Mouse (Mus musculus): ENCODE data around the gene Elmo1. TPM values are rescaled to one million over a fixed set of nuclear protein-coding genes. Genes with fewer than 3 reads are reported as not detected.

Elmo1 gene
- polyA plus RNA-seq, 1 experiment from 2014 or later, result 38.3 TPM

- no peaks in the 10 kb centered on the region for H3K27me3 ChIP-seq (replicated peaks)
- H3K36me3 ChIP-seq (replicated peaks), result no peaks in the 10 kb centered on the region
- no peaks in the 10 kb centered on the region for H3K9me3 ChIP-seq
- ATAC-seq (replicated peaks), result peak; percentile 87
- peak overlapping the region; percentile 71 for H3K4me2 ChIP-seq
- H3K9ac ChIP-seq, result peak overlapping the region; percentile 68
- WGBS, result 9% methylated on average over 10 of the region's 10 CpGs
- H3K27ac ChIP-seq, result peak overlapping the region; percentile 73
- H3K4me1 ChIP-seq, result peaks cover 36% of the 10 kb centered on the region
- H3K4me3 ChIP-seq, result peak overlapping the region; percentile 46
Measured at GRCm38 (mm10) chr13:20472301-20472831, 382.0 kb downstream of the Elmo1 start.

- WGBS, result 18% methylated on average over 15 of the region's 15 CpGs
- Histone ChIP-seq H3K27me3 (replicated peaks) (no peaks in the 10 kb centered on the region), H3K4me3 (peak overlapping the region; percentile 46), H3K9ac (peak overlapping the region; percentile 68), H3K36me3 (replicated peaks) (no peaks in the 10 kb centered on the region), H3K4me1 (peaks cover 36% of the 10 kb centered on the region), H3K4me2 (peak overlapping the region; percentile 71), H3K27ac (peak overlapping the region; percentile 73), H3K9me3 (no peaks in the 10 kb centered on the region)
- peak; percentile 91 for ATAC-seq (replicated peaks)
Measured at GRCm38 (mm10) chr13:20472891-20473539, 382.6 kb downstream of the Elmo1 start.

- peak; percentile 23 for ATAC-seq (replicated peaks)
- no peaks in the 10 kb centered on the region for H3K36me3 ChIP-seq (replicated peaks)
- H3K27ac ChIP-seq, result peak overlapping the region; percentile 73
- H3K9ac ChIP-seq, result peak overlapping the region; percentile 68
- H3K9me3 ChIP-seq, result no peaks in the 10 kb centered on the region
- 25% methylated on average over 7 of the region's 7 CpGs for WGBS
- peak overlapping the region; percentile 71 for H3K4me2 ChIP-seq
- peaks cover 36% of the 10 kb centered on the region for H3K4me1 ChIP-seq
- H3K27me3 ChIP-seq (replicated peaks), result no peaks in the 10 kb centered on the region
- H3K4me3 ChIP-seq, result peak overlapping the region; percentile 46
Measured at GRCm38 (mm10) chr13:20473641-20474078, 383.3 kb downstream of the Elmo1 start.

GRCm38 (mm10) chr13:20474600-20474999 is 384.2 kb downstream of the Elmo1 start:
- H3K4me3 ChIP-seq, result peak overlapping the region; percentile 46
- no peaks in the 10 kb centered on the region for H3K36me3 ChIP-seq (replicated peaks)
- no peak for ATAC-seq (replicated peaks)
- WGBS, result 87% methylated on average over 4 of the region's 4 CpGs
- H3K27ac ChIP-seq, result peak overlapping the region; percentile 73
- H3K27me3 ChIP-seq (replicated peaks), result no peaks in the 10 kb centered on the region
- H3K9me3 ChIP-seq, result no peaks in the 10 kb centered on the region
- peaks cover 36% of the 10 kb centered on the region for H3K4me1 ChIP-seq
- H3K9ac ChIP-seq, result peak overlapping the region; percentile 68
- peak overlapping the region; percentile 71 for H3K4me2 ChIP-seq

- WGBS, result 87% methylated on average over 1 of the region's 1 CpGs
- ATAC-seq (replicated peaks), result no peak
Measured at GRCm38 (mm10) chr13:20481805-20482204, 391.4 kb downstream of the Elmo1 start.

GRCm38 (mm10) chr13:20489110-20489509 is 398.7 kb downstream of the Elmo1 start:
- no peak for ATAC-seq (replicated peaks)
- Histone ChIP-seq H3K36me3 (replicated peaks) (no peaks in the 10 kb centered on the region), H3K9me3 (no peaks in the 10 kb centered on the region), H3K9ac (no peak overlapping the region), H3K4me2 (no peak overlapping the region), H3K27me3 (replicated peaks) (no peaks in the 10 kb centered on the region), H3K4me1 (0 out of 2 replicates have a peak, but pooled peaks cover 10% of the 10 kb centered on the region), H3K27ac (no peak overlapping the region), H3K4me3 (no peak overlapping the region)
- WGBS, result 67% methylated on average over 3 of the region's 3 CpGs

More at GRCm38 (mm10) chr13:20481805-20482204, 391.4 kb downstream of the Elmo1 start:
- Histone ChIP-seq H3K27ac (no peak overlapping the region), H3K9me3 (no peaks in the 10 kb centered on the region), H3K9ac (no peak overlapping the region), H3K36me3 (replicated peaks) (no peaks in the 10 kb centered on the region), H3K4me2 (no peak overlapping the region), H3K4me3 (no peak overlapping the region), H3K27me3 (replicated peaks) (no peaks in the 10 kb centered on the region), H3K4me1 (no peaks in the 10 kb centered on the region)

GRCm38 (mm10) chr13:20489698-20490417 is 399.5 kb downstream of the Elmo1 start:
- Histone ChIP-seq H3K4me3 (no peak overlapping the region), H3K9ac (no peak overlapping the region), H3K4me2 (no peak overlapping the region), H3K27ac (no peak overlapping the region), H3K27me3 (replicated peaks) (no peaks in the 10 kb centered on the region), H3K9me3 (no peaks in the 10 kb centered on the region), H3K4me1 (0 out of 2 replicates have a peak, but pooled peaks cover 10% of the 10 kb centered on the region), H3K36me3 (replicated peaks) (no peaks in the 10 kb centered on the region)
- peak; percentile 60 for ATAC-seq (replicated peaks)
- 47% methylated on average over 8 of the region's 8 CpGs for WGBS

GRCm38 (mm10) chr13:20490860-20491594 is 400.6 kb downstream of the Elmo1 start:
- no peak overlapping the region for H3K4me2 ChIP-seq
- H3K27ac ChIP-seq, result 0 out of 2 replicates have a peak overlapping the region, but pooled peaks have one; percentile 8
- no peaks in the 10 kb centered on the region for H3K36me3 ChIP-seq (replicated peaks)
- no peak overlapping the region for H3K9ac ChIP-seq
- H3K4me1 ChIP-seq, result 0 out of 2 replicates have a peak, but pooled peaks cover 10% of the 10 kb centered on the region
- H3K27me3 ChIP-seq (replicated peaks), result no peaks in the 10 kb centered on the region
- WGBS, result 79% methylated on average over 5 of the region's 5 CpGs
- peak; percentile 51; the same call in 1 of the 2 replicates for ATAC-seq (replicated peaks)
- no peak overlapping the region for H3K4me3 ChIP-seq
- H3K9me3 ChIP-seq, result no peaks in the 10 kb centered on the region

GRCm38 (mm10) chr13:20491666-20492065 is 401.3 kb downstream of the Elmo1 start:
- H3K9ac ChIP-seq, result no peak overlapping the region
- no peak overlapping the region for H3K4me3 ChIP-seq
- H3K27me3 ChIP-seq (replicated peaks), result no peaks in the 10 kb centered on the region
- 0 out of 2 replicates have a peak, but pooled peaks cover 10% of the 10 kb centered on the region for H3K4me1 ChIP-seq
- H3K4me2 ChIP-seq, result no peak overlapping the region
- H3K9me3 ChIP-seq, result no peaks in the 10 kb centered on the region
- no peaks in the 10 kb centered on the region for H3K36me3 ChIP-seq (replicated peaks)
- H3K27ac ChIP-seq, result no peak overlapping the region
- WGBS, result 76% methylated on average over 3 of the region's 3 CpGs
- ATAC-seq (replicated peaks), result no peak

GRCm38 (mm10) chr13:20494047-20494739 is 403.8 kb downstream of the Elmo1 start:
- H3K27me3 ChIP-seq (replicated peaks), result no peaks in the 10 kb centered on the region
- no peak overlapping the region for H3K9ac ChIP-seq
- H3K27ac ChIP-seq, result no peak overlapping the region
- H3K4me2 ChIP-seq, result no peak overlapping the region
- no peaks in the 10 kb centered on the region for H3K9me3 ChIP-seq
- ATAC-seq (replicated peaks), result no peak
- no peaks in the 10 kb centered on the region for H3K36me3 ChIP-seq (replicated peaks)
- 82% methylated on average over 6 of the region's 6 CpGs for WGBS
- no peak overlapping the region for H3K4me3 ChIP-seq
- H3K4me1 ChIP-seq, result 0 out of 2 replicates have a peak, but pooled peaks cover 10% of the 10 kb centered on the region

- Histone ChIP-seq H3K27me3 (replicated peaks) (no peaks in the 10 kb centered on the region), H3K9ac (no peak overlapping the region), H3K4me1 (0 out of 2 replicates have a peak, but pooled peaks cover 4% of the 10 kb centered on the region), H3K36me3 (replicated peaks) (no peaks in the 10 kb centered on the region), H3K4me2 (no peak overlapping the region), H3K27ac (no peak overlapping the region), H3K9me3 (no peaks in the 10 kb centered on the region), H3K4me3 (no peak overlapping the region)
- no peak for ATAC-seq (replicated peaks)
Measured at GRCm38 (mm10) chr13:20501923-20502322, 411.5 kb downstream of the Elmo1 start.
